ENCODE assay signal across 27 mouse cellular contexts in genomic region chr1:145376069-145376468, GRCm38 (mm10).
"Had no signal": no experiment of that assay in that cellular context is flagged by ENCODE, and none has a peak within 500 bp of the region (broad histone marks: within the 10 kb centered on the region; RNA-seq: fewer than 3 reads in every experiment).

No protein-coding gene starts in this region.

- H3K4me2 ChIP-seq: heart, embryonic 12.5 days; hindbrain, embryonic 12.5 days; hindbrain, embryonic 15.5 days; kidney, embryonic 15.5 days; limb, embryonic 13.5 days; limb, embryonic 15.5 days; liver, embryonic 12.5 days had no signal

- H3K36me3 ChIP-seq: heart, embryonic 10.5 days; heart, embryonic 12.5 days; hindbrain, embryonic 10.5 days; hindbrain, embryonic 12.5 days; hindbrain, embryonic 15.5 days; kidney, embryonic 15.5 days; limb, embryonic 13.5 days; limb, embryonic 15.5 days; liver, embryonic 12.5 days had no signal

- H3K4me3 ChIP-seq: gastrocnemius, adult 2 months; heart, embryonic 10.5 days; heart, embryonic 12.5 days; hindbrain, embryonic 10.5 days; hindbrain, embryonic 12.5 days; hindbrain, embryonic 15.5 days; kidney, embryonic 15.5 days; limb, embryonic 13.5 days; limb, embryonic 15.5 days; liver, embryonic 12.5 days had no signal

- H3K9me3 ChIP-seq: heart, embryonic 10.5 days; heart, embryonic 12.5 days; hindbrain, embryonic 10.5 days; hindbrain, embryonic 12.5 days; hindbrain, embryonic 15.5 days; kidney, embryonic 15.5 days; limb, embryonic 13.5 days; limb, embryonic 15.5 days; liver, embryonic 12.5 days had no signal

- H3K9ac ChIP-seq: heart, embryonic 12.5 days; hindbrain, embryonic 12.5 days; hindbrain, embryonic 15.5 days; kidney, embryonic 15.5 days; limb, embryonic 13.5 days; limb, embryonic 15.5 days; liver, embryonic 12.5 days; liver, embryonic 14.5 days had no signal

- ATAC-seq: hindbrain, postnatal 0 days; intestine, embryonic 16.5 days; liver, embryonic 12.5 days had no signal

- H3K27me3 ChIP-seq: heart, embryonic 12.5 days; hindbrain, embryonic 12.5 days; hindbrain, embryonic 15.5 days; kidney, embryonic 15.5 days; limb, embryonic 13.5 days; limb, embryonic 15.5 days; liver, embryonic 12.5 days had no signal

- DNase-seq: gastrocnemius, adult 2 months; gastrocnemius, postnatal 10 days; gastrocnemius, postnatal 25 days; heart, adult 18-20 months; heart, postnatal 10 days; heart, postnatal 4 days; kidney, adult 11 months; kidney, adult 2 months; kidney, adult 9 months; kidney, postnatal 14 days; kidney, postnatal 36 days; layer of hippocampus, adult 9-11 months; layer of hippocampus, postnatal 36 days; left cerebral cortex, postnatal 4 days had no signal

- H3K4me1 ChIP-seq: heart, embryonic 10.5 days; heart, embryonic 12.5 days; hindbrain, embryonic 10.5 days; hindbrain, embryonic 12.5 days; hindbrain, embryonic 15.5 days; kidney, embryonic 15.5 days; limb, embryonic 13.5 days; limb, embryonic 15.5 days; liver, embryonic 12.5 days had no signal

- H3K27ac ChIP-seq: gastrocnemius, adult 2 months; heart, embryonic 10.5 days; hindbrain, embryonic 10.5 days; hindbrain, embryonic 12.5 days; hindbrain, embryonic 15.5 days; hindbrain, postnatal 0 days; kidney, embryonic 15.5 days; kidney, postnatal 0 days; limb, embryonic 13.5 days; limb, embryonic 15.5 days; liver, embryonic 12.5 days; liver, embryonic 14.5 days had no signal
